Mouse (Mus musculus) limb, embryonic 10.5 days (tissue): ENCODE results near the gene Setd1a. TPM values are rescaled to one million over a fixed set of nuclear protein-coding genes. Genes with fewer than 3 reads are reported as not detected.

Experiments used
- DNase-seq: peaks from one replicate; pipeline ENCODE4 v3.0.0-alpha.2; 2017; ENCODE audit warnings: low spot score
- H3K27ac ChIP-seq: fragments of 300-500 bp; sonication (generic); 2 replicates; pipeline ENCODE4 v1.5.1; 2016; ENCODE audit warnings: mild to moderate bottlenecking
- H3K27me3 ChIP-seq: fragments of 300-500 bp; sonication (generic); 2 replicates; pipeline ENCODE4 v1.6.1; 2016; ENCODE audit warnings: low read depth, mild to moderate bottlenecking; ENCODE audit not compliant: poor library complexity, severe bottlenecking
- H3K36me3 ChIP-seq: fragments of 300-500 bp; sonication (generic); 2 replicates; pipeline ENCODE4 v1.6.1; 2016; ENCODE audit warnings: mild to moderate bottlenecking, moderate library complexity
- H3K4me1 ChIP-seq: fragments of 300-500 bp; sonication (generic); 2 replicates; pipeline ENCODE4 v1.6.1; 2016
- H3K4me3 ChIP-seq: fragments of 300-500 bp; sonication (generic); 2 replicates; pipeline ENCODE4 v1.5.1; 2016; ENCODE audit warnings: mild to moderate bottlenecking, moderate library complexity
- H3K9me3 ChIP-seq: fragments of 300-500 bp; sonication (generic); replicated peaks from 2 replicates; pipeline ENCODE4 v1.6.1; 2016; ENCODE audit warnings: mild to moderate bottlenecking
- WGBS: fragments of 180-500 bp; shearing (Covaris S2); methylation state at CpG from one replicate; pipeline ENCODE4 v1.1.7; 2016; 5-methylcytosine and 5-hydroxymethylcytosine counted together
- polyA plus RNA-seq: library from polyadenylated mRNA; unstranded; fragments of >200 nt; fragmentation: Nextera tagmentation; extraction: Ambion mirVana; gene quantifications from 2 replicates; pipeline ENCODE4 v1.2.1, GENCODE M21; 2016

Gene Setd1a
- polyA plus RNA-seq, 1 experiment from 2014 or later = 21.9 TPM

DNA sequence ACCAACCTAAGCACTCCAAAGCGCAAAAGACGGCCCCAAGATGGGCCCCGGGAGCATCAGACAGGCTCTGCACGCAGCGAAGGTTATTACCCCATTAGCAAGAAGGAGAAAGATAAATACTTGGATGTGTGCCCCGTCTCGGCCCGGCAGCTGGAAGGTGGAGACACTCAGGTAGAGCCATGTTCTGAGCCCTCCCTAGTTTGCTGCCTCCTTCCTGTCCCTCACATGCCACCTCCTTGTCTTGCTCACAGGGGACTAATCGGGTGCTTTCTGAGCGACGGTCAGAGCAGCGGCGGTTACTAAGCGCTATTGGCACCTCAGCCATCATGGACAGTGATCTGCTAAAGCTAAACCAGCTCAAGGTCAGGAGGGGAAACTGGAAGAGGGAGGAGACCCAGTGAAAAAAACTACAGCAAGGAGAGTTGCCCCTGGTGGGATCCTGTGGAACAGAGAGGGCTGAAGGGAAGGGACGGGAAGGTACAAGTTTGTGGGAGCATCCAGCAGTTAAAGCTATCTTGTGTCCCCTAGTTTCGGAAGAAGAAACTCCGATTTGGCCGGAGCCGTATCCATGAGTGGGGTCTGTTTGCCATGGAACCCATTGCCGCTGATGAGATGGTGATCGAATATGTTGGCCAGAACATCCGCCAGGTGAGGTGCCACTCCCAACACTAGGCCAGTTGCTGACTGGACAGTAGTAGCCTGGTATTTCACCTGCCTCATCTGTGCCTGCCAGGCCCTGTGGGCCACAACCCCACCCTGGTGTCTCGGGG lies 20.8 kb downstream of the Setd1a start:
- WGBS = 94% methylated on average over 23 of the region's 23 CpGs
- DNase-seq = no peak
- no peak overlapping the region for H3K4me3 ChIP-seq
- no peaks in the 10 kb centered on the region for H3K27me3 ChIP-seq
- H3K36me3 ChIP-seq = peaks cover 95% of the 10 kb centered on the region
- H3K4me1 ChIP-seq = peaks cover 12% of the 10 kb centered on the region
- H3K9me3 ChIP-seq = no peaks in the 10 kb centered on the region
- no peak overlapping the region for H3K27ac ChIP-seq

DNA sequence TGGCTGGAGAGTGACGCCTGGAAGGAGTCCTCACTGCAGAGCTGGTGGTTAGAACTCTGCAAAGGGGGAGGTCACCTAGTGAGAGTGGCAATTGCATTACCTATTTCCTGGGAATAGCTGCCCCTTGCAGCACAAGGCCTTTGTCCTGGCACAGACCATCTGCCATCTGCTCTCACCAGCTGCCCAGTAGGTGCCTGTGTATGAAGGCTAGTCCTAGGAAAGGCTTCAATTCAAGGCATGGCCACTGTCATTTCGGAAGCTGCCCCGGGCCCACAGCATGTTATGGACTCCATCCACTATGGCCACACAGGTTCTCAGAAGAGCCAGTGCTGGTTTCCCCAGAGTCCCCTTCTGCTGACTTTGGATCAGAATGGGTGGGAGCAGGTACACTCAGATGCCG lies 22.1 kb downstream of the Setd1a start:
- Histone ChIP-seq H3K36me3 (peaks cover 93% of the 10 kb centered on the region), H3K27me3 (no peaks in the 10 kb centered on the region), H3K9me3 (no peaks in the 10 kb centered on the region), H3K27ac (no peak overlapping the region), H3K4me3 (no peak overlapping the region), H3K4me1 (peaks cover 12% of the 10 kb centered on the region)
- 93% methylated on average over 4 of the region's 4 CpGs for WGBS
- DNase-seq = no peak

- WGBS = 92% methylated on average over 13 of the region's 13 CpGs
- DNase-seq = no peak
- H3K4me1 ChIP-seq = peaks cover 12% of the 10 kb centered on the region
- H3K36me3 ChIP-seq = peaks cover 93% of the 10 kb centered on the region
- H3K27me3 ChIP-seq = no peaks in the 10 kb centered on the region
- H3K4me3 ChIP-seq = no peak overlapping the region
- no peak overlapping the region for H3K27ac ChIP-seq
- H3K9me3 ChIP-seq = no peaks in the 10 kb centered on the region
These were observed 22.7 kb downstream of the Setd1a start for GRCm38 (mm10) chr7:127799211-127799610.

- Histone ChIP-seq H3K4me3 (no peak overlapping the region), H3K36me3 (peaks cover 94% of the 10 kb centered on the region), H3K27ac (no peak overlapping the region), H3K9me3 (no peaks in the 10 kb centered on the region), H3K27me3 (no peaks in the 10 kb centered on the region), H3K4me1 (peaks cover 12% of the 10 kb centered on the region)
- WGBS = 90% methylated on average over 1 of the region's 1 CpGs
- no peak for DNase-seq
These were observed 23.3 kb downstream of the Setd1a start for GRCm38 (mm10) chr7:127799738-127800137.

GRCm38 (mm10) chr7:127800435-127801009 lies 24.1 kb downstream of the Setd1a start, which contains the start of gene Hsd3b7:
TSS of gene Hsd3b7 (plus strand) at chr7:127800604.
- peak within 1 kb of the TSS; percentile 22; the same call in 1 of the 2 replicates for H3K4me3 ChIP-seq
- H3K4me1 ChIP-seq = peaks cover 12% of the 10 kb centered on the region
- DNase-seq = peak; percentile 97
- 31% methylated on average over 6 of the region's 6 CpGs for WGBS
- no peaks in the 10 kb centered on the region for H3K9me3 ChIP-seq
- peaks cover 87% of the 10 kb centered on the region for H3K36me3 ChIP-seq
- no peaks in the 10 kb centered on the region for H3K27me3 ChIP-seq
- H3K27ac ChIP-seq = 0 out of 2 replicates have a peak within 1 kb of the TSS, but pooled peaks have one; percentile 23

DNA sequence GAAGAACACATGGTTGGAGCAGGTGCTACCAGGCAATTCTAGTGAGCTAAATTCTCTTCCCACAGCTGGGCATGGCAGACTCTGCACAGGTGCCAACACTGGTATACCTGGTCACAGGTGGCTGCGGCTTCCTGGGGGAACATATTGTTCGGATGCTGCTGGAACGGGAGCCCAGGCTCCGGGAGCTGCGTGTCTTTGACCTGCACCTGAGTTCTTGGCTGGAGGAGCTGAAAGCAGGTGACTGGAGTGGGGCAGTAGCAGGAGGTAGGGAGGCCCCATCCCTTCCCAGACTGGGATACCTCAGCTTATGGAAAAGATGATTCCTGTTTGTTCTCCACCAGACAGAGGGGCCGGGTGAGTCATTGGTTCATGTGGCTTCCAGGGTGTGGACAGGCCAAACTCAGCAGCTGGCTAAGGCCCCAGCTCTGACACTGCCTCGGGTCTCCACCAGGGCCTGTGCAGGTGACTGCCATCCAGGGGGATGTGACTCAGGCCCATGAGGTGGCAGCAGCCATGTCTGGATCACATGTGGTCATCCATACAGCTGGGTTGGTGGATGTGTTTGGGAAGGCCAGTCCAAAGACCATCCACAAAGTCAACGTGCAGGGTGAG lies 24.6 kb downstream of the Setd1a start:
- H3K4me1 ChIP-seq = peaks cover 12% of the 10 kb centered on the region
- no peak for DNase-seq
- 90% methylated on average over 8 of the region's 8 CpGs for WGBS
- 0 out of 2 replicates have a peak overlapping the region, but pooled peaks have one; percentile 22 for H3K4me3 ChIP-seq
- no peaks in the 10 kb centered on the region for H3K9me3 ChIP-seq
- H3K27me3 ChIP-seq = no peaks in the 10 kb centered on the region
- H3K36me3 ChIP-seq = peaks cover 81% of the 10 kb centered on the region
- no peak overlapping the region for H3K27ac ChIP-seq

GRCm38 (mm10) chr7:127802313-127802712 lies 25.8 kb downstream of the Setd1a start:
- H3K4me3 ChIP-seq = no peak overlapping the region
- peaks cover 12% of the 10 kb centered on the region for H3K4me1 ChIP-seq
- no peaks in the 10 kb centered on the region for H3K27me3 ChIP-seq
- no peak for DNase-seq
- peaks cover 71% of the 10 kb centered on the region for H3K36me3 ChIP-seq
- H3K27ac ChIP-seq = no peak overlapping the region
- no peaks in the 10 kb centered on the region for H3K9me3 ChIP-seq
- 93% methylated on average over 17 of the region's 17 CpGs for WGBS

- H3K27ac ChIP-seq = no peak overlapping the region
- H3K4me3 ChIP-seq = no peak overlapping the region
- H3K4me1 ChIP-seq = no peaks in the 10 kb centered on the region
- H3K36me3 ChIP-seq = peaks cover 56% of the 10 kb centered on the region
- H3K9me3 ChIP-seq = no peaks in the 10 kb centered on the region
- H3K27me3 ChIP-seq = no peaks in the 10 kb centered on the region
- WGBS = 84% methylated on average over 5 of the region's 5 CpGs
- no peak for DNase-seq
These were observed 32.4 kb downstream of the Setd1a start for GRCm38 (mm10) chr7:127808821-127809220.

GRCm38 (mm10) chr7:127809846-127810245 lies 33.4 kb downstream of the Setd1a start:
- Histone ChIP-seq H3K36me3 (peaks cover 57% of the 10 kb centered on the region), H3K27ac (no peak overlapping the region), H3K27me3 (no peaks in the 10 kb centered on the region), H3K4me3 (no peak overlapping the region), H3K4me1 (no peaks in the 10 kb centered on the region), H3K9me3 (no peaks in the 10 kb centered on the region)
- DNase-seq = no peak
- 92% methylated on average over 1 of the region's 1 CpGs for WGBS

DNA sequence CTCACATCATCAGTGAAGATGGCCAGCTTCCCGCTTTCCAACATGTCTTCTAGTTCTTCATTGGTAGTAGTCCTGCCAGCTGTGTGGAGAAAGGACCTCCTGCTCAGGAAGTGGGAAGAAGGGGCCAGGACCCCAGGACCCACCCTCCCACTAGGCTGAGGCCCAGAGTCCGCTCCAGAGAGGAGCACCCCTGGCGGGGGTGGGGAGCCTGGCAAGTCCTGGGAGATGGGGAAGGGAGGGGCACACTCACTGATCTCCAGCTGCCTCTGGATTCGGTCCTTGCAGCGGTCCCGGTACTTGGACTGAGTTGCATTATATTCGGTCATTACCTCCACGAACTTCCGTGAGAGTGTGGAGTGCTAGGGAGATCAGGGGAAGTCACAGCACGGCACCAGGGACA lies 34.2 kb downstream of the Setd1a start:
- H3K27ac ChIP-seq = no peak overlapping the region
- DNase-seq = no peak
- H3K4me1 ChIP-seq = no peaks in the 10 kb centered on the region
- 82% methylated on average over 10 of the region's 10 CpGs for WGBS
- no peaks in the 10 kb centered on the region for H3K27me3 ChIP-seq
- H3K9me3 ChIP-seq = no peaks in the 10 kb centered on the region
- no peak overlapping the region for H3K4me3 ChIP-seq
- peaks cover 63% of the 10 kb centered on the region for H3K36me3 ChIP-seq

DNA sequence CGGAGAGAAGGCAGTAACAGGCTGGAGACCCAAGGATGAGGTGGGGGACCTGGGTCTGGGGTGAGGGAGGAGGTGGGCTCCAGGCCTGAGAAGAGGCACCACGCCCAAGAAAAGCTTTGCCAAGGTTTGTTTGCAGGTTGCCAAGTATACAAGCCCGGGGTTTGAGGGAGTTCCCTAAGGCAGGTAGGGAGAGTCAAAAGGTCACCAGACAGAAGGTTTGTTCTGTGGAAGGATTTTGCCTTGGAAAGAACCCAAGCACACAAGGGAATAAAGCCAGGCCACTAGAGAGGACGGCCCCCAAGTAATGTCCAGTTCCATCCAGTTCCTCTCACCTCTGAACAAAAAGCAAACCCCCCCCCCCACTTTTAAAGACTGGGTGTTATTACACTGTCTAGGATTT lies 34.8 kb downstream of the Setd1a start:
- no peak overlapping the region for H3K4me3 ChIP-seq
- H3K36me3 ChIP-seq = peaks cover 63% of the 10 kb centered on the region
- no peak overlapping the region for H3K27ac ChIP-seq
- H3K4me1 ChIP-seq = no peaks in the 10 kb centered on the region
- no peak for DNase-seq
- H3K27me3 ChIP-seq = no peaks in the 10 kb centered on the region
- WGBS = 81% methylated on average over 4 of the region's 4 CpGs
- no peaks in the 10 kb centered on the region for H3K9me3 ChIP-seq

- Histone ChIP-seq H3K27me3 (no peaks in the 10 kb centered on the region), H3K9me3 (no peaks in the 10 kb centered on the region), H3K4me1 (no peaks in the 10 kb centered on the region), H3K4me3 (no peak overlapping the region), H3K36me3 (peaks cover 63% of the 10 kb centered on the region), H3K27ac (no peak overlapping the region)
- no peak for DNase-seq
- 88% methylated on average over 3 of the region's 3 CpGs for WGBS
These were observed 35.8 kb downstream of the Setd1a start for GRCm38 (mm10) chr7:127812292-127812691.

GRCm38 (mm10) chr7:127813821-127814220 lies 37.4 kb downstream of the Setd1a start:
- no peaks in the 10 kb centered on the region for H3K4me1 ChIP-seq
- H3K27me3 ChIP-seq = no peaks in the 10 kb centered on the region
- H3K27ac ChIP-seq = no peak overlapping the region
- no peaks in the 10 kb centered on the region for H3K9me3 ChIP-seq
- no peak overlapping the region for H3K4me3 ChIP-seq
- peaks cover 64% of the 10 kb centered on the region for H3K36me3 ChIP-seq
- WGBS = 82% methylated on average over 4 of the region's 4 CpGs
- DNase-seq = no peak
